Mouse (Mus musculus) lung, adult 2 months (tissue): ENCODE measurements around the gene Cd164l2. TPM values are rescaled to one million over a fixed set of nuclear protein-coding genes. Genes with fewer than 3 reads are reported as not detected.

ENCODE experiments used
- DNase-seq: peaks from one replicate; pipeline ENCODE4 v3.0.0; 2022
- H3K4me1 ChIP-seq: fragments of 200-500 bp; 2 replicates; pipeline ENCODE4 v1.6.1; 2011; ENCODE audit warnings: low read length; ENCODE audit not compliant: control insufficient read depth, insufficient read depth
- H3K4me3 ChIP-seq: fragments of 200-500 bp; replicated peaks from 2 replicates; pipeline ENCODE3; 2011; ENCODE audit warnings: low read depth, mild to moderate bottlenecking, control low read depth, low read length; ENCODE audit errors: extremely low read depth
- CTCF ChIP-seq: fragments of 200-500 bp; IDR thresholded peaks from 2 replicates; pipeline ENCODE4 v1.5.1; 2011; ENCODE audit warnings: mild to moderate bottlenecking, low read length, control low read depth; ENCODE audit not compliant: insufficient read depth
- POLR2A ChIP-seq: fragments of 200-500 bp; IDR thresholded peaks from 2 replicates; pipeline ENCODE4 v1.6.1; 2011; ENCODE audit warnings: low read depth, mild to moderate bottlenecking, control low read depth, low read length, borderline replicate concordance; ENCODE audit errors: extremely low read depth
- WGBS: fragments of 180-500 bp; shearing (Covaris S2); methylation state at CpG from one replicate; pipeline ENCODE4 v1.1.7; 2018; 5-methylcytosine and 5-hydroxymethylcytosine counted together
- polyA plus RNA-seq: library from polyadenylated mRNA; depleted of rRNA; stranded (reverse); fragments of >200 nt; gene quantifications from 2 replicates; pipeline ENCODE4 v1.2.3, GENCODE M21; 2012

Gene Cd164l2
- polyA plus RNA-seq, 1 experiment = 2.8 TPM

- no peak for DNase-seq
- no peak for TF ChIP-seq POLR2A
- WGBS = 37% methylated on average over 10 of the region's 10 CpGs
These were observed 1.7 kb downstream of the Cd164l2 start for GRCm38 (mm10) chr4:133213661-133214060.

DNA sequence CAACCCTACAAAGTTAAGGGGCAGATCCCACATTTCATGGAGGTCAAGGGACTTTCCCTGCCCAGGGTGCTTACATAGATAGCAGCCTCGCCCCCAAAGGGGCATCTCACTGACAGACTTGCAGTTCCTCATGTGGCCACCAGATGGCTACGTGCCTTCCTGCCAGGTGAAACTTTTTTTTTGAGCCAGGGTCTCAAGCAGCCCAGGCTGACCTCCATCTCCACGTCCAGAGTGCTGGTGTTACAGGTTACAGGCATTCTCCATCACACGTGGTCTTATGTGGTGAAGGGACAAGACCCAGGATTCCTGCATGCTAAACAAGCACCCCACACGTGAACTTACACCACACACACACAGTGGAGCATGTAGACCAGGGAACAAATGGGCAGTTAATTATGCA is 5.7 kb downstream of the Cd164l2 start:
- TF ChIP-seq POLR2A (no peak), CTCF (peak; percentile 92)
- H3K4me1 ChIP-seq = peaks cover 8% of the 10 kb centered on the region
- no peak overlapping the region for H3K4me3 ChIP-seq
- WGBS = 9% methylated on average over 5 of the region's 5 CpGs
- peak; percentile 67 for DNase-seq

More at GRCm38 (mm10) chr4:133213661-133214060, 1.7 kb downstream of the Cd164l2 start:
- Histone ChIP-seq H3K4me3 (no peak overlapping the region), H3K4me1 (peaks cover 6% of the 10 kb centered on the region)

DNA sequence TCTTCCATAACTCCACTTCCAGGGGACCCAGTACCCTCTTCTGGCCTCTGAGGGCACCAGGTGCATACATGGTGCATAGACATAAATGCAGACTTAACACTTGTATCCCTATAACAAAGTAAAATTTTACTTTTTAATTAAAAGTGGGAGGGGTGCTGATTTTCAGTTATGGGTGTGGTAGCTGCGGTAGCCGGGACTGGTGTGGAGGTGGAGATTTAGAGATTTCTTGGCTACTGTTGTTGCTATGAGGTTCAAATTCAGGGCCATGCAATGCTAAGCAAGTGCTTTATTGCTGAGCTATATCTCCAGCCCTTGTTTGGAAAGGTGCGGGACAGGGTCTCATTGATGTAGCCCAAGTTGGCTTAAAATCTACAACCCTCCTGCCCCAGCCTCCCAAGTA is 6.8 kb downstream of the Cd164l2 start:
- Histone ChIP-seq H3K4me3 (no peak overlapping the region), H3K4me1 (0 out of 2 replicates have a peak, but pooled peaks cover 2% of the 10 kb centered on the region)
- no peak for DNase-seq
- TF ChIP-seq CTCF (no peak), POLR2A (no peak)
- WGBS = 74% methylated on average over 3 of the region's 3 CpGs

DNA sequence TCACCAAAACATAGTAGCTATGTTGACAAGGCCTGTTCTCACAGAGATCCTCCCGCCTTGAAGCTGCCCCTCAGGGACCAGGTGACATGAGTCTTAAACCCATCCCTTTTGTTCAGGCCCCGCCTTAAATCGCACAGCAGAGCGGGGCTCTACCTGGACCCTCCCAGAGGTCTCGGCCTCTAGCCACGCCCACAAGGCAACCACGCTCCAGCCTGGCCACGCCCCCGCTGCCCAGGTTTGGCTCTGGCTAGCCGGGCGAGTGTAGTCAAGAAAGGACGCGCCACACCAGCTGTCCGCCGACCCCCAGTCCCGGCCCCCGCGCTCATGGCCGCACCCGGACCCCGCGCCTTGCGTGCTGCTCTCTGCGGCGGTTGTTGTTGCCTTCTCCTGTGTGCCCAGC is 8.7 kb downstream of the Cd164l2 start:
- WGBS = 16% methylated on average over 25 of the region's 25 CpGs
- peak; percentile 64 for DNase-seq
- 0 out of 2 replicates have a peak, but pooled peaks cover 2% of the 10 kb centered on the region for H3K4me1 ChIP-seq
- TF ChIP-seq POLR2A = no peak
- TF ChIP-seq CTCF = no peak
- no peak overlapping the region for H3K4me3 ChIP-seq

- Histone ChIP-seq H3K4me3 (no peak overlapping the region), H3K4me1 (0 out of 2 replicates have a peak, but pooled peaks cover 2% of the 10 kb centered on the region)
- 85% methylated on average over 8 of the region's 8 CpGs for WGBS
- TF ChIP-seq CTCF = no peak
- no peak for TF ChIP-seq POLR2A
- DNase-seq = no peak
These were observed 9.8 kb downstream of the Cd164l2 start for GRCm38 (mm10) chr4:133221701-133222100.

- DNase-seq = no peak
- WGBS = 66% methylated on average over 5 of the region's 5 CpGs
- TF ChIP-seq CTCF = no peak
- TF ChIP-seq POLR2A = no peak
- no peak overlapping the region for H3K4me3 ChIP-seq
- H3K4me1 ChIP-seq = 0 out of 2 replicates have a peak, but pooled peaks cover 2% of the 10 kb centered on the region
These were observed 11.9 kb downstream of the Cd164l2 start for GRCm38 (mm10) chr4:133223875-133224274.

- DNase-seq = no peak
- WGBS = 58% methylated on average over 10 of the region's 10 CpGs
- H3K4me3 ChIP-seq = no peak overlapping the region
- H3K4me1 ChIP-seq = no peaks in the 10 kb centered on the region
- TF ChIP-seq CTCF = no peak
- no peak for TF ChIP-seq POLR2A
These were observed 14.1 kb downstream of the Cd164l2 start for GRCm38 (mm10) chr4:133226073-133226472.

GRCm38 (mm10) chr4:133227636-133228035 is 15.7 kb downstream of the Cd164l2 start:
- DNase-seq = no peak
- TF ChIP-seq CTCF = no peak
- TF ChIP-seq POLR2A = no peak
- no peak overlapping the region for H3K4me3 ChIP-seq
- 63% methylated on average over 8 of the region's 8 CpGs for WGBS
- H3K4me1 ChIP-seq = no peaks in the 10 kb centered on the region

GRCm38 (mm10) chr4:133229582-133229981 is 17.7 kb downstream of the Cd164l2 start:
- H3K4me3 ChIP-seq = no peak overlapping the region
- TF ChIP-seq POLR2A (no peak), CTCF (no peak)
- no peak for DNase-seq
- 80% methylated on average over 8 of the region's 8 CpGs for WGBS
- H3K4me1 ChIP-seq = no peaks in the 10 kb centered on the region

GRCm38 (mm10) chr4:133233285-133233976 is 21.5 kb downstream of the Cd164l2 start:
- 34% methylated on average over 10 of the region's 10 CpGs for WGBS
- TF ChIP-seq CTCF (peak; percentile 87), POLR2A (no peak)
- H3K4me3 ChIP-seq = no peak overlapping the region
- no peak for DNase-seq
- no peaks in the 10 kb centered on the region for H3K4me1 ChIP-seq
